Mouse (Mus musculus) small intestine, adult 2 months (tissue): ENCODE data around the gene Togaram1.

Source experiments
- CTCF ChIP-seq: fragments of 200-500 bp; IDR thresholded peaks from 2 replicates; pipeline ENCODE4 v1.5.1; 2012; ENCODE audit warnings: low read depth, mild to moderate bottlenecking, control low read depth, inconsistent platforms, low read length, moderate library complexity, mixed read lengths; ENCODE audit not compliant: insufficient replicate concordance, insufficient read length; ENCODE audit errors: extremely low read depth
- POLR2A ChIP-seq: fragments of 200-500 bp; IDR thresholded peaks from 2 replicates; pipeline ENCODE4 v1.6.1; 2012; ENCODE audit warnings: low read depth, mild to moderate bottlenecking, control low read depth, inconsistent platforms, low read length, moderate library complexity

DNA sequence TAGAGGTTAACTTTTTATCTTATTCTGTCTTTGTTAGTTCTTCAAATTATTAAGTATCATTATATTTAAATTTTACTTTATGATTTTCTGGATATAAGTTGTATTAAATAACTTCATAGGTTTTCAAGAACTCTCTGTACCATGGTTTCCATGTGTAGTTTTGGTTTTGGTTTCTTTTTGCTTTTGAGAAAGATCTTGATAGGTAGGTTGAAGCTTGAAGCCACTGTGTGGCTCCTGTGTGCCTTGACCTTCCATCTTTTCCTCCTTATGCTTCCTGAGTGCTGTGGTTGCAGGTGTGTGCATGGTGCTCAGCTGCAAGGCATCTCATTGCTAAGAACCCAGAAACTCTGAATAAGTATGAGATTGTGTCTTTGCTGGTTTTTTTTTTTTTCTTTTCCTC lies 83.2 kb downstream of the Togaram1 start:
- TF ChIP-seq CTCF = no peak
- no peak for TF ChIP-seq POLR2A
